In the genomic region with DNA sequence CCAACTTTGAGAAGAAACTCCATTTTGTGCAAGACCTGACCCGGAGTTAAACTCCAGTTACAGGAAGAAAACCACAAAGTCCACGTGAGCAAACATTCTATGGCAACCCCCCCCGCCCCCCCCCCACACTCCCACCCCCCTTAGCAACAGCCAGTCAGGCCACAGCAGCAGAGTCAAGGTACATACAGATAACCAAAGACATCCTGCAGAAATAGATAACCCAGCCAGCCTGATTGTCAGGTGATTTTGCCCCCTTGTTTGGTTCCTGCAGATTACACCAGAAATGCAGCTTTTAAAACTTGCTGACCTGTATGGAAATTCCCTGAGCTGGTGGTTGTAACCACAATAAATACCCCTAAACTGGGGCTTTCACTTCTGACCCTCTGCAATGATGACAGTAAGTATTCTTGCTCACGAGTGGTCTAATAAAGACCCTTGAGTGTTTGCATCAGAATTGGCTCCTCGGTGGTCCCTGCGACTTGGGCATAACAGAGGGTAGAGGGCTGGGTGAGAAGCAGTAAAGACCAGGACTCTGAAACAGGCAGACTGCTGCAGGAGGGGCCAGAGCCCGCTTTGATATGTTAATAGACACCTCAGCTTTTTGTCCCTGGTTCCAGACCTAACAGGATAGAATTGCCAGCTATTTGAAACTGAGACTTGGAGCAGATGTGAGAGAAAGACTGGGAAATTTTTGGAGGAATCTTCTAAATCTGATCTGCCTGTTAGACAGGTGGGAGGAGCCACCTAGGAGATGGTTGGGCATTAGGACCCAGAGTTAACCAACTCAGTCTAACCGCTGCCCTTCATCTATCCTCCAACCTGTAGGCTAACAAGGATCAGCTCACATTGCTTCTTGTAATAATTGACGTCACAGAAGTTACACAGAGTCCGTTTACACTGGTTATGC, we compare ENCODE assay signal across 8 mouse cellular contexts. TPM values are rescaled to one million over a fixed set of nuclear protein-coding genes. Genes with fewer than 3 reads are reported as not detected.
DNase-seq lines count a peak whose midpoint lies in the region; ATAC-seq lines count a peak whose summit lies in the region.

No protein-coding gene starts in this region.

- peaks cover 24% of the 10 kb centered on the region for H3K4me1 ChIP-seq in forebrain, embryonic 10.5 days
- peaks cover 37% of the 10 kb centered on the region for H3K4me1 ChIP-seq in liver, embryonic 16.5 days (ENCODE audit: control insufficient read depth, low read depth, low read length)

- 11% methylated on average over 10 of the region's 10 CpGs for WGBS in forebrain, embryonic 10.5 days
- 5% methylated on average over 10 of the region's 10 CpGs for WGBS in liver, embryonic 16.5 days (ENCODE audit: insufficient replicate concordance)

- peak overlapping the region; percentile 73 for H3K9ac ChIP-seq in liver, embryonic 16.5 days (ENCODE audit: low read depth, low read length)

- ATAC-seq in inflammation-experienced regulatory T-cells, adult 6 months, result peak; percentile 96
- ATAC-seq in liver, embryonic 16.5 days (ENCODE audit: low read depth), result peak; percentile 87

- H3K4me3 ChIP-seq in forebrain, embryonic 10.5 days, result peak overlapping the region; percentile 42
- H3K4me3 ChIP-seq in liver, embryonic 16.5 days (ENCODE audit: low read depth, low read length), result peak overlapping the region; percentile 53

- DNase-seq in adrenal gland, adult 2 months, result peak; percentile 27
- no peak for DNase-seq in adrenal gland, postnatal 4 days (ENCODE audit: low spot score in 2 of 2)
- peak; percentile 36 for DNase-seq in MEL-GATA-1-ER (ENCODE audit: extremely low read depth, low read depth)
- DNase-seq in forebrain, embryonic 10.5 days (ENCODE audit: extremely low spot score, low spot score), result peak; percentile 49
- peak; percentile 50 for DNase-seq in retina, embryonic 14.5 days (ENCODE audit: low spot score)
- DNase-seq in ovary, postnatal 10 days (ENCODE audit: low spot score), result no peak

- peaks cover 12% of the 10 kb centered on the region for H3K27me3 ChIP-seq in forebrain, embryonic 10.5 days (ENCODE audit: poor library complexity, severe bottlenecking)
- H3K27me3 ChIP-seq in liver, embryonic 16.5 days (ENCODE audit: control insufficient read depth, insufficient read depth, low read depth, low read length), result no peaks in the 10 kb centered on the region

- peak overlapping the region; percentile 77 for H3K27ac ChIP-seq in forebrain, embryonic 10.5 days
- peak overlapping the region; percentile 88 for H3K27ac ChIP-seq in liver, embryonic 16.5 days (ENCODE audit: low read length)

- no peaks in the 10 kb centered on the region for H3K36me3 ChIP-seq in forebrain, embryonic 10.5 days (replicated peaks)
- H3K36me3 ChIP-seq in liver, embryonic 16.5 days (ENCODE audit: control insufficient read depth, insufficient read depth), result no peaks in the 10 kb centered on the region

- peak overlapping the region; percentile 82 for H3K4me2 ChIP-seq in liver, embryonic 16.5 days (ENCODE audit: low read depth, low read length)

- no peaks in the 10 kb centered on the region for H3K9me3 ChIP-seq in forebrain, embryonic 10.5 days
- H3K9me3 ChIP-seq in liver, embryonic 16.5 days (replicated peaks; ENCODE audit: control insufficient read depth, low read length), result no peaks in the 10 kb centered on the region

RNA-seq across cellular contexts. Expression of a gene that starts 5.1 kb away (rescaled TPM):
- not detected for total RNA-seq in adrenal gland, adult 2 months (2021)
- not detected in 2 replicates for polyA plus RNA-seq in adrenal gland, adult 2 months (2012; rRNA removed)
- total RNA-seq in adrenal gland, postnatal 4 days (2021), result not detected
- polyA plus RNA-seq in forebrain, embryonic 10.5 days (2016; fragmentation: Nextera tagmentation; extraction: Ambion mirVana), result 0.27 and 0.41 TPM in 2 replicates
- under 1 TPM in 1 of 3 experiments, not detected in 2; 0.34 TPM for polyA plus RNA-seq in inflammation-experienced regulatory T-cells, adult 6 months (2017; shearing (Covaris generic))
- 1.4 and 1.8 TPM in 2 replicates for polyA plus RNA-seq in liver, embryonic 16.5 days (2015; fragmentation: Nextera tagmentation; extraction: Ambion mirVana)

RNA-seq across cellular contexts. Expression of a gene that starts 14.9 kb away (rescaled TPM):
- total RNA-seq in adrenal gland, adult 2 months (2021), result not detected
- polyA plus RNA-seq in adrenal gland, adult 2 months (2012; rRNA removed), result not detected in 2 replicates
- under 1 TPM in 1 of 2 experiments, not detected in 1; 0.17 TPM for total RNA-seq in adrenal gland, postnatal 4 days (2021)
- 0.14 and 0.42 TPM in 2 replicates for polyA plus RNA-seq in forebrain, embryonic 10.5 days (2016; fragmentation: Nextera tagmentation; extraction: Ambion mirVana)
- polyA plus RNA-seq in inflammation-experienced regulatory T-cells, adult 6 months (2017; shearing (Covaris generic)), result not detected
- polyA plus RNA-seq in liver, embryonic 16.5 days (2015; fragmentation: Nextera tagmentation; extraction: Ambion mirVana), result 1.2 and 1.3 TPM in 2 replicates

RNA-seq across cellular contexts. Expression of a gene that starts 21.0 kb away (rescaled TPM):
- not detected for total RNA-seq in adrenal gland, adult 2 months (2021)
- polyA plus RNA-seq in adrenal gland, adult 2 months (2012; rRNA removed), result not detected in 2 replicates
- total RNA-seq in adrenal gland, postnatal 4 days (2021), result not detected
- not detected in 2 replicates for polyA plus RNA-seq in forebrain, embryonic 10.5 days (2016; fragmentation: Nextera tagmentation; extraction: Ambion mirVana)
- not detected for polyA plus RNA-seq in inflammation-experienced regulatory T-cells, adult 6 months (2017; shearing (Covaris generic))
- polyA plus RNA-seq in liver, embryonic 16.5 days (2015; fragmentation: Nextera tagmentation; extraction: Ambion mirVana), result 0.64 and 0.98 TPM in 2 replicates

RNA-seq across cellular contexts. Expression of a gene that starts 26.6 kb away (rescaled TPM):
- total RNA-seq in adrenal gland, adult 2 months (2021), result not detected
- polyA plus RNA-seq in adrenal gland, adult 2 months (2012; rRNA removed), result not detected in 2 replicates
- not detected for total RNA-seq in adrenal gland, postnatal 4 days (2021)
- polyA plus RNA-seq in forebrain, embryonic 10.5 days (2016; fragmentation: Nextera tagmentation; extraction: Ambion mirVana), result not detected in 2 replicates
- polyA plus RNA-seq in inflammation-experienced regulatory T-cells, adult 6 months (2017; shearing (Covaris generic)), result not detected
- polyA plus RNA-seq in liver, embryonic 16.5 days (2015; fragmentation: Nextera tagmentation; extraction: Ambion mirVana), result 0.84 and 1.4 TPM in 2 replicates

RNA-seq across cellular contexts. Expression of a gene that starts 32.6 kb away (rescaled TPM):
- not detected for total RNA-seq in adrenal gland, adult 2 months (2021)
- not detected in 2 replicates for polyA plus RNA-seq in adrenal gland, adult 2 months (2012; rRNA removed)
- not detected for total RNA-seq in adrenal gland, postnatal 4 days (2021)
- polyA plus RNA-seq in forebrain, embryonic 10.5 days (2016; fragmentation: Nextera tagmentation; extraction: Ambion mirVana), result not detected in 2 replicates
- not detected for polyA plus RNA-seq in inflammation-experienced regulatory T-cells, adult 6 months (2017; shearing (Covaris generic))
- 0.12 and 0.20 TPM in 2 replicates for polyA plus RNA-seq in liver, embryonic 16.5 days (2015; fragmentation: Nextera tagmentation; extraction: Ambion mirVana)

Comparison
In these comparisons a context has a peak if more than half of its experiments do, and no peak if none do; other contexts are left out.
1. DNase-seq: peak in adrenal gland, adult 2 months (single experiment), MEL-GATA-1-ER (single experiment), forebrain, embryonic 10.5 days (single experiment) and retina, embryonic 14.5 days (single experiment); none in adrenal gland, postnatal 4 days (0 of 2) and ovary, postnatal 10 days (single experiment).